Mouse (Mus musculus): ENCODE data around the gene Ahnak2.

Ahnak2 gene

GRCm38 (mm10) chr12:112796551-112797510 lies 5.6 kb downstream of the Ahnak2 start:
- no peak for DNase-seq (ENCODE audit: low spot score)

- no peak for DNase-seq (ENCODE audit: low spot score)
Observed at GRCm38 (mm10) chr12:112795466-112796104, 6.9 kb downstream of the Ahnak2 start.

- DNase-seq (ENCODE audit: low spot score): no peak
Observed at GRCm38 (mm10) chr12:112794998-112795397, 7.5 kb downstream of the Ahnak2 start.

GRCm38 (mm10) chr12:112794356-112794816 lies 8.1 kb downstream of the Ahnak2 start:
- DNase-seq (ENCODE audit: low spot score): no peak

- no peak for DNase-seq (ENCODE audit: low spot score)
Observed at GRCm38 (mm10) chr12:112793601-112794355, 8.7 kb downstream of the Ahnak2 start.

GRCm38 (mm10) chr12:112791026-112791425 lies 11.4 kb downstream of the Ahnak2 start:
- no peak for DNase-seq (ENCODE audit: low spot score)

- DNase-seq (ENCODE audit: low spot score): no peak
Observed at GRCm38 (mm10) chr12:112774481-112774880, 28.0 kb downstream of the Ahnak2 start.

GRCm38 (mm10) chr12:112774026-112774425 lies 28.4 kb downstream of the Ahnak2 start:
- DNase-seq (ENCODE audit: low spot score): no peak

- DNase-seq (ENCODE audit: low spot score): no peak
Observed at GRCm38 (mm10) chr12:112773366-112773765, 29.1 kb downstream of the Ahnak2 start.

- DNase-seq (ENCODE audit: low spot score): no peak
Observed at GRCm38 (mm10) chr12:112772306-112772705, 30.2 kb downstream of the Ahnak2 start.

- DNase-seq (ENCODE audit: low spot score): no peak
Observed at GRCm38 (mm10) chr12:112770396-112770795, 32.1 kb downstream of the Ahnak2 start.

GRCm38 (mm10) chr12:112769751-112770150 lies 32.7 kb downstream of the Ahnak2 start:
- DNase-seq (ENCODE audit: low spot score): no peak

- no peak for DNase-seq (ENCODE audit: low spot score)
Observed at GRCm38 (mm10) chr12:112769031-112769430, 33.4 kb downstream of the Ahnak2 start.

GRCm38 (mm10) chr12:112768166-112768565 lies 34.3 kb downstream of the Ahnak2 start:
- DNase-seq (ENCODE audit: low spot score): no peak

GRCm38 (mm10) chr12:112767036-112767890 lies 35.2 kb downstream of the Ahnak2 start:
- DNase-seq (ENCODE audit: low spot score): no peak

- no peak for DNase-seq (ENCODE audit: low spot score)
Observed at GRCm38 (mm10) chr12:112766586-112766985, 35.9 kb downstream of the Ahnak2 start.

GRCm38 (mm10) chr12:112764991-112765390 lies 37.5 kb downstream of the Ahnak2 start:
- DNase-seq (ENCODE audit: low spot score): no peak

- no peak for DNase-seq (ENCODE audit: low spot score)
Observed at GRCm38 (mm10) chr12:112764141-112764540, 38.3 kb downstream of the Ahnak2 start.

- DNase-seq (ENCODE audit: low spot score): no peak
Observed at GRCm38 (mm10) chr12:112763176-112763575, 39.3 kb downstream of the Ahnak2 start.

GRCm38 (mm10) chr12:112762018-112762417 lies 40.4 kb downstream of the Ahnak2 start:
- DNase-seq (ENCODE audit: low spot score): no peak

GRCm38 (mm10) chr12:112761411-112761810 lies 41.0 kb downstream of the Ahnak2 start:
- DNase-seq (ENCODE audit: low spot score): no peak

Data from retina, embryonic 14.5 days (tissue).